Mouse (Mus musculus): ENCODE data around the gene Rab5b. TPM values are rescaled to one million over a fixed set of nuclear protein-coding genes. Genes with fewer than 3 reads are reported as not detected.
A peak's percentile ranks its signal among the peaks of the same experiment; 100 is the strongest.

Gene Rab5b
- polyA plus RNA-seq, 1 experiment from 2014 or later: 54.6 TPM

DNA sequence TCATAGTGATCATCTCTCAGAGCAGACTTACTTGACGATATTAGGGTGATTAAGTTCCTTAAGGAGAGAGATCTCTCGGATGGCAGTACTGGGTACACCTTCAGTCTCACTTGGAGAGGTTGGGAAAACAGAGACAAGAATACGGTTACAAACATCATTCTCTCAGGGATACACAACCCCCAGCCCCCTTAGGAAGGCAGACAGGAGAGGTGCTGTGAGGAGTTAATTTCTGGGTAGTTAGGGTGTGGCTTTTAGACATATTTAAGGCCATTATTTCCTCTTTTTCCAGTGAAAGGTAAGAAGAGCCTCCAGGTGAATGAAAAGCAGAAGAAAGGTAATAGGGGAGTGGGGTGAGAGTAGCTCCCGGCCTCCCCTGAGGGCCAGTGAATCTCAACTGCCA is 7.8 kb upstream of the Rab5b start, which contains the start of gene Pmel:
TSS of gene Pmel (plus strand) at position 301 of the 400 bp plus-strand sequence.
- peak within 1 kb of the TSS; percentile 97 for H3K27ac ChIP-seq (ENCODE audit: low read depth, low read length)
- peak within 1 kb of the TSS; percentile 75 for H3K4me3 ChIP-seq (ENCODE audit: low read length)
- ATAC-seq (ENCODE audit: low FRiP score, low TSS enrichment): no peak
- peaks cover 40% of the 10 kb centered on the region for H3K36me3 ChIP-seq (ENCODE audit: control insufficient read depth, insufficient read depth, low read length)
- H3K4me1 ChIP-seq (ENCODE audit: control insufficient read depth, insufficient read depth, low read length): peaks cover 8% of the 10 kb centered on the region; the same call in 1 of the 2 replicates
- peak within 1 kb of the TSS; percentile 66 for H3K4me2 ChIP-seq (replicated peaks; ENCODE audit: low read depth, low read length)
- 8% methylated on average over 4 of the region's 4 CpGs for WGBS
- H3K9me3 ChIP-seq (ENCODE audit: control insufficient read depth, low read length): no peaks in the 10 kb centered on the region
- no peaks in the 10 kb centered on the region for H3K27me3 ChIP-seq (ENCODE audit: control insufficient read depth, insufficient read depth, low read length)
- H3K9ac ChIP-seq (ENCODE audit: low read depth, low read length): peak within 1 kb of the TSS; percentile 76

DNA sequence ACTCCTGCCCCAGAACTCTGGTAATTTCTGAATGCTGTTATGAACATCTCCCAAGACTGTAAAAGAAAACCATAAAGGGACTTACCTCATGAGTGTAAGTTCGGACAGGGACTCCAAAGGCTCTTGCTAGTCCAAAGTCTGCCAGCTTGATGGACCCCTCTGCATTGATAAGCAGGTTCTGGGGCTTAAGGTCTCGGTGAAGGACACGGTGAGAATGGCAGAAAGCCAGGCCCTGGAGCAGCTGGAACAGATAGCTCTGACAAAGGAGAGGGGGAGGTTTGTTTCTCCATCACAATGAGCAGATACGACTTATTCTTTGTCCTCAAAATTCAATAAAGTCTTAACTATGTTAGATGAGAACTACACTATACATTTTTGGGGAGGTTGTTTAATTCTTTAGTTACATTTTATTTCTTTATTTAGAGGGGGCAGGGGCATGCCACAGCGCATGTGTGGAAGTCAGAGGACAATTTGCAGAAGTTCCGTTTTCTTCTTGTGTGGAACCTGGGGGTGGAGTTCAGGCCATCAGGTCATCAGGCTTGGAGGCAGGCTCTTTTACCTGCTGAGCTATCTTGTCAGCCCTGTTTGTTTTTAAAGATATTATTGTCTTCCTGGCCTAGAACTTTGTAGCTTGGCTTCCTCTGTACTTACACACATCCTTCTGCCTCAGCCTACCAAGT is 6.4 kb upstream of the Rab5b start:
- peaks cover 8% of the 10 kb centered on the region; the same call in 1 of the 2 replicates for H3K4me1 ChIP-seq (ENCODE audit: control insufficient read depth, insufficient read depth, low read length)
- WGBS: 79% methylated on average over 6 of the region's 6 CpGs
- no peaks in the 10 kb centered on the region for H3K9me3 ChIP-seq (ENCODE audit: control insufficient read depth, low read length)
- H3K4me2 ChIP-seq (replicated peaks; ENCODE audit: low read depth, low read length): 0 out of 2 replicates have a peak overlapping the region, but pooled peaks have one; percentile 66
- no peak overlapping the region for H3K27ac ChIP-seq (ENCODE audit: low read depth, low read length)
- ATAC-seq (ENCODE audit: low FRiP score, low TSS enrichment): no peak
- no peak overlapping the region for H3K9ac ChIP-seq (ENCODE audit: low read depth, low read length)
- H3K27me3 ChIP-seq (ENCODE audit: control insufficient read depth, insufficient read depth, low read length): no peaks in the 10 kb centered on the region
- no peak overlapping the region for H3K4me3 ChIP-seq (ENCODE audit: low read length)
- peaks cover 49% of the 10 kb centered on the region for H3K36me3 ChIP-seq (ENCODE audit: control insufficient read depth, insufficient read depth, low read length)

DNA sequence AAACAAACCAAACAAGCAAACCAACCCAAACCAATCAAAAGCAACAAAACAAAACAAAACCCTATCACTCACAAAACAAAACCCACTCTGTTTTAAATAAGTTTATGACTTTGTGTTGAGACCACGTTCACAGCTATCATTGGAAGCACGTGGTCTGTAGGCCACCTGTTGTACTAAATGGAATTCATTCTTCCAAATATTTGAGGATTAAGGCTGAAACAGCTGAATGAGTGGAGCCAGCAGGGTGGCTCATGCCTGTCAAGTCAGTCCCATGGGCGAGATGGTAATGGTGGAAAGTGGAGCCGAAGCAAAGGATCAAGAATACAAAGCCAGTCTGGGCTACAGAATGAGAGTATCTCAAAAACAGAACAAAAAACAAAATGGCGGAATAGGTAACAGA is 4.6 kb upstream of the Rab5b start:
- Histone ChIP-seq H3K9me3 (ENCODE audit: control insufficient read depth, low read length) (no peaks in the 10 kb centered on the region), H3K27ac (ENCODE audit: low read depth, low read length) (no peak overlapping the region), H3K4me3 (ENCODE audit: low read length) (no peak overlapping the region), H3K27me3 (ENCODE audit: control insufficient read depth, insufficient read depth, low read length) (no peaks in the 10 kb centered on the region), H3K4me2 (replicated peaks; ENCODE audit: low read depth, low read length) (no peak overlapping the region), H3K9ac (ENCODE audit: low read depth, low read length) (no peak overlapping the region), H3K36me3 (ENCODE audit: control insufficient read depth, insufficient read depth, low read length) (peaks cover 49% of the 10 kb centered on the region), H3K4me1 (ENCODE audit: control insufficient read depth, insufficient read depth, low read length) (peaks cover 8% of the 10 kb centered on the region; the same call in 1 of the 2 replicates)
- no peak for ATAC-seq (ENCODE audit: low FRiP score, low TSS enrichment)
- WGBS: 91% methylated on average over 5 of the region's 5 CpGs

DNA sequence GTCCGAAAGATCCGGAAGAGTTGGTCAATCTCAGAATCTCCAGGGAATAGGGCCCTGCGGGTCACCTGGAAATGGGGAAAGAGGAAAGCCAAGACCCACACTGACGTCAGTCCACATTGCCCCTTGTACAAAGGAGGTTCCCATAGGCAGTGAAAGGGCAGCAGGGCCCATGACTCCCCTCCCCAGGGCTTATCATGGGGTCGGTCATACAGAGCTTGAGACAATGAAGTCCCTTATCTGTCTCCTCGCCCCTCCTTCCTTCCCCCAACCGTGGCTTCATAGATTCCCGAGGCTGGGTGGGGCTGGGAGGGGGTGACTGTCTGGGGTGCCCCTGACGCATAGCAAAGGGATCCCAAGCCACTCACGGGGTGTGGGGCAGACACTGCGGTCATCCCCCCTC is 3.5 kb upstream of the Rab5b start:
- Histone ChIP-seq H3K9me3 (ENCODE audit: control insufficient read depth, low read length) (no peaks in the 10 kb centered on the region), H3K4me2 (replicated peaks; ENCODE audit: low read depth, low read length) (no peak overlapping the region), H3K9ac (ENCODE audit: low read depth, low read length) (no peak overlapping the region), H3K27ac (ENCODE audit: low read depth, low read length) (no peak overlapping the region), H3K36me3 (ENCODE audit: control insufficient read depth, insufficient read depth, low read length) (peaks cover 49% of the 10 kb centered on the region), H3K27me3 (ENCODE audit: control insufficient read depth, insufficient read depth, low read length) (no peaks in the 10 kb centered on the region), H3K4me3 (ENCODE audit: low read length) (no peak overlapping the region), H3K4me1 (ENCODE audit: control insufficient read depth, insufficient read depth, low read length) (peaks cover 12% of the 10 kb centered on the region; the same call in 1 of the 2 replicates)
- WGBS: 92% methylated on average over 11 of the region's 11 CpGs
- ATAC-seq (ENCODE audit: low FRiP score, low TSS enrichment): no peak

DNA sequence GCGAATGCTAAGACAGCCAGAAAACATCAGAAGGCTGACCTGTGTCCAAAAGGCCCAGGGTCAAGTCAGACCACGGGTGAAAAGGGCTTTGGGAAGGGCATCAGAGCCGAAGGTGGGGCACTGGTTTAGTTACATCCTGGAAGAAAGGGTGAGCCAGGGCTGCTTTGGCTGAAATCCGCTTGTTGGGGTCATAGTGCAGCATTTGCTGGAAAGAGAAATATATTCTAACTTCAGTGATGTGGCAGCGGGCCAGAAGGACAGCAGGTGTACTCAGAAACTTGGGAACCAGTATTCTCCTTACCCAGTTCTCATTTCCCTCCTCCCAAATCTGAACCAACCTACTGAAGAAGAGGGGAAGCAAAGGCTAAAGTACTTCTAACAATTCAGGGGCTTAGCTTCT is 2.9 kb upstream of the Rab5b start:
- no peak for ATAC-seq (ENCODE audit: low FRiP score, low TSS enrichment)
- Histone ChIP-seq H3K9me3 (ENCODE audit: control insufficient read depth, low read length) (no peaks in the 10 kb centered on the region), H3K9ac (ENCODE audit: low read depth, low read length) (no peak overlapping the region), H3K27ac (ENCODE audit: low read depth, low read length) (no peak overlapping the region), H3K4me2 (replicated peaks; ENCODE audit: low read depth, low read length) (no peak overlapping the region), H3K36me3 (ENCODE audit: control insufficient read depth, insufficient read depth, low read length) (peaks cover 49% of the 10 kb centered on the region), H3K27me3 (ENCODE audit: control insufficient read depth, insufficient read depth, low read length) (no peaks in the 10 kb centered on the region), H3K4me3 (ENCODE audit: low read length) (no peak overlapping the region), H3K4me1 (ENCODE audit: control insufficient read depth, insufficient read depth, low read length) (peaks cover 16% of the 10 kb centered on the region; the same call in 1 of the 2 replicates)
- 80% methylated on average over 5 of the region's 5 CpGs for WGBS

DNA sequence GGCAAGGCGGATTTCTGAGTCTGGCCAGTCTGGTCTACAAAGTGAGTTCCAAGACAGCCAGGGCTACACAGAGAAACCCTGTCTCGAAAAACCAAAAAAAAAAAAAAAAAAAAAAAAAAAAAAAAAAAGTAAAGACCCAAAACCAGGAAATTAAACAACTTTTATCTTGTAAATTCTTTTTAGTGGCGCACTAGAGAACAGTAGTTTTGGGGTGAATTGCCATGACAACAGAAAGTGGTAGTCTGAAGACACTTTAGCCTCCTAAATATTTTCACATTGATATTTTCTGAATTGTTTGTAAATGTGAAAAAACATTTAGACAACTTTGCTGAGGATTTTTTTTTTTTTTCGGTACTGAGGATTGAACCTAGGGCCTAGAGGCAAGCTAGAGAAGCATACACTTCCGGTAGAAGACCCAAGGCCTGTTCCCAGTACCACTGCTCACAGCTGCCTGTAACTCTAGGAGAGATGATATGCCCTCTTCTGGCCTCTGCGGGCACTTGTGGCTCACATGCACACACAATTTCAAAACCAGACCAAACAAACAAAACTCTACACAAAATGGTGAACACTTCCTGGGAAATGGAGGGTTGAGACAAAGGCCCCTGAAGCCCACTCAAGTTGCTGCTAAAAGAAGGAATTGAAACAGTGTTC is 1.1 kb upstream of the Rab5b start:
- Histone ChIP-seq H3K9ac (ENCODE audit: low read depth, low read length) (no peak overlapping the region), H3K27ac (ENCODE audit: low read depth, low read length) (no peak overlapping the region), H3K27me3 (ENCODE audit: control insufficient read depth, insufficient read depth, low read length) (no peaks in the 10 kb centered on the region), H3K4me3 (ENCODE audit: low read length) (no peak overlapping the region), H3K4me2 (replicated peaks; ENCODE audit: low read depth, low read length) (peak overlapping the region; percentile 46; the same call in 1 of the 2 replicates), H3K4me1 (ENCODE audit: control insufficient read depth, insufficient read depth, low read length) (0 out of 2 replicates have a peak, but pooled peaks cover 7% of the 10 kb centered on the region), H3K9me3 (ENCODE audit: control insufficient read depth, low read length) (no peaks in the 10 kb centered on the region), H3K36me3 (ENCODE audit: control insufficient read depth, insufficient read depth, low read length) (peaks cover 44% of the 10 kb centered on the region)
- ATAC-seq (ENCODE audit: low FRiP score, low TSS enrichment): no peak
- WGBS: 84% methylated on average over 6 of the region's 6 CpGs

DNA sequence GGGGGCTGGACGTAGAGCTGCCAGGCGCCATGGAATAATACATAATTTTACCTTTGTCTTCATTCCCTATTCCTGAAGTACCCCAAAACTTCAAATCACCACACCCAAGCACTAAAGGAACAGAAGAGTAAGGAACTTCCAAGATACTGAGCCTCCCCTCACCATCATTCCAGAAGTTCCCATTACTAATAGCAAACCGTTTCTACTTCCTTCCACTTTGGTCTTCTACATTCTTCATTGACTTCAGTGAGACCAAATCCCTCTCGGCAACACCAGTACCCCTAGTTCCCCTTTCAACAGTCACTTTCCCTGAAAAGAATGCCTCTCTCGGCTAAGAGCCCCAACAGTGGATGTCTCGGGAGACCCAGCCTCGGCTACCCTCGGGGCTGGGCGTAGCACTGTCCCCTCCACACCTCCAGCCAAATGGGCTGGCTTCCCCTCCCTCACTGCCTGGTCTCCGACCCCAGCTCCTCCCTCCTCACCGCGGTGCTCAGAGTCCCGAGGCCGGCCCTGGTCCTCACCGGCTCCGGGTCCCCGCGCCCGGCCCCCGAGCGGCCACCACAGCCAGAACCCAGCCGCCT is 563 bp downstream of the Rab5b start:
- peak overlapping the region; percentile 93 for H3K9ac ChIP-seq (ENCODE audit: low read depth, low read length)
- H3K27ac ChIP-seq (ENCODE audit: low read depth, low read length): peak overlapping the region; percentile 99
- no peaks in the 10 kb centered on the region for H3K9me3 ChIP-seq (ENCODE audit: control insufficient read depth, low read length)
- no peak for ATAC-seq (ENCODE audit: low FRiP score, low TSS enrichment)
- no peaks in the 10 kb centered on the region for H3K27me3 ChIP-seq (ENCODE audit: control insufficient read depth, insufficient read depth, low read length)
- under 1% methylated on average over 22 of the region's 22 CpGs for WGBS
- 0 out of 2 replicates have a peak, but pooled peaks cover 7% of the 10 kb centered on the region for H3K4me1 ChIP-seq (ENCODE audit: control insufficient read depth, insufficient read depth, low read length)
- H3K4me3 ChIP-seq (ENCODE audit: low read length): peak overlapping the region; percentile 92
- peaks cover 27% of the 10 kb centered on the region for H3K36me3 ChIP-seq (ENCODE audit: control insufficient read depth, insufficient read depth, low read length)
- H3K4me2 ChIP-seq (replicated peaks; ENCODE audit: low read depth, low read length): peak overlapping the region; percentile 76

DNA sequence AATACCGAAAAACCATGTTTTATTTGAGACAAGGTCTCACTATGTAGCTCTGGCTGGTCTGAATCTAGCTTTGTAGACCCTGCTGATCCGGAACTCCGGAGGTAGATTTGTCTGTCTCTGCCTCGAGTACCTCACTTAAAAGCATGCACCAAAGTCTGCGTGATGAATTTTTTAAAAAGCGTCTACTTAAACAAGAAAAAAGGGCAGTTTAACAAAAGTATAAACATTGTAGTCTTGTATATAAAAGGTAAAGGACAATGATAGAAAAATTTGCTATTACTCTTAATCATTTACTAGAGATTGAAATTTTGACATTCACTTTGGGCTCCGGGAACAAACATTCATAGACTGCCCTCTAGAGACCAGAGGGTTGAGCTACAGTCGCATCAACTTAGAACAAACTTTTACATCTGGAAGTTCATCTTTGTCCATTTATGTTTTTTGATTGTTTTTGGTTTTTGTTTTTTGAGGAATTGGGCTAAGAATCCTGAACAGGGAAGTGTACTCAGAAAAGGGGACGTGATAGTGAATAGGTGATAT is 21.5 kb downstream of the Rab5b start:
- ATAC-seq (ENCODE audit: low FRiP score, low TSS enrichment): no peak
- peak overlapping the region; percentile 85 for H3K4me2 ChIP-seq (replicated peaks; ENCODE audit: low read depth, low read length)
- peak overlapping the region; percentile 67 for H3K4me3 ChIP-seq (ENCODE audit: low read length)
- 2% methylated on average over 9 of the region's 9 CpGs for WGBS
- peak overlapping the region; percentile 47; the same call in 1 of the 2 replicates for H3K27ac ChIP-seq (ENCODE audit: low read depth, low read length)
- H3K4me1 ChIP-seq (ENCODE audit: control insufficient read depth, insufficient read depth, low read length): peaks cover 3% of the 10 kb centered on the region; the same call in 1 of the 2 replicates
- peak overlapping the region; percentile 55; the same call in 1 of the 2 replicates for H3K9ac ChIP-seq (ENCODE audit: low read depth, low read length)
- H3K27me3 ChIP-seq (ENCODE audit: control insufficient read depth, insufficient read depth, low read length): no peaks in the 10 kb centered on the region
- no peaks in the 10 kb centered on the region for H3K9me3 ChIP-seq (ENCODE audit: control insufficient read depth, low read length)
- peaks cover 3% of the 10 kb centered on the region for H3K36me3 ChIP-seq (ENCODE audit: control insufficient read depth, insufficient read depth, low read length)

Measured in kidney, embryonic 14.5 days (tissue).